Mouse (Mus musculus): ENCODE data around the gene Psmd7. TPM values are rescaled to one million over a fixed set of nuclear protein-coding genes. Genes with fewer than 3 reads are reported as not detected.

Psmd7 gene
- polyA plus RNA-seq, 1 experiment from 2014 or later: 99.8 TPM

- no peak overlapping the region for H3K4me2 ChIP-seq (ENCODE audit: low read depth, low read length)
- no peak overlapping the region for H3K9ac ChIP-seq (ENCODE audit: low read depth, low read length)
- H3K27me3 ChIP-seq (ENCODE audit: control insufficient read depth, insufficient read depth, low read depth, low read length): no peaks in the 10 kb centered on the region
- no peaks in the 10 kb centered on the region for H3K4me1 ChIP-seq (ENCODE audit: control insufficient read depth, low read depth, low read length)
- H3K36me3 ChIP-seq (ENCODE audit: control insufficient read depth, insufficient read depth): no peaks in the 10 kb centered on the region
- H3K27ac ChIP-seq (ENCODE audit: low read length): no peak overlapping the region
- WGBS (ENCODE audit: insufficient replicate concordance): 70% methylated on average over 6 of the region's 6 CpGs
- no peak for ATAC-seq (ENCODE audit: low read depth)
- H3K9me3 ChIP-seq (replicated peaks; ENCODE audit: control insufficient read depth, low read length): no peaks in the 10 kb centered on the region
- no peak overlapping the region for H3K4me3 ChIP-seq (ENCODE audit: low read depth, low read length)
Measured at GRCm38 (mm10) chr8:107613411-107613810, 25.1 kb upstream of the Psmd7 start.

GRCm38 (mm10) chr8:107610845-107611244, 22.6 kb upstream of the Psmd7 start:
- H3K36me3 ChIP-seq (ENCODE audit: control insufficient read depth, insufficient read depth): no peaks in the 10 kb centered on the region
- no peak overlapping the region for H3K9ac ChIP-seq (ENCODE audit: low read depth, low read length)
- no peak overlapping the region for H3K27ac ChIP-seq (ENCODE audit: low read length)
- H3K27me3 ChIP-seq (ENCODE audit: control insufficient read depth, insufficient read depth, low read depth, low read length): no peaks in the 10 kb centered on the region
- H3K4me3 ChIP-seq (ENCODE audit: low read depth, low read length): no peak overlapping the region
- no peak for ATAC-seq (ENCODE audit: low read depth)
- WGBS (ENCODE audit: insufficient replicate concordance): 70% methylated on average over 11 of the region's 11 CpGs
- no peaks in the 10 kb centered on the region for H3K4me1 ChIP-seq (ENCODE audit: control insufficient read depth, low read depth, low read length)
- H3K4me2 ChIP-seq (ENCODE audit: low read depth, low read length): no peak overlapping the region
- H3K9me3 ChIP-seq (replicated peaks; ENCODE audit: control insufficient read depth, low read length): no peaks in the 10 kb centered on the region

GRCm38 (mm10) chr8:107608751-107609150, 20.5 kb upstream of the Psmd7 start:
- H3K4me3 ChIP-seq (ENCODE audit: low read depth, low read length): no peak overlapping the region
- 72% methylated on average over 7 of the region's 7 CpGs for WGBS (ENCODE audit: insufficient replicate concordance)
- H3K4me1 ChIP-seq (ENCODE audit: control insufficient read depth, low read depth, low read length): no peaks in the 10 kb centered on the region
- H3K27me3 ChIP-seq (ENCODE audit: control insufficient read depth, insufficient read depth, low read depth, low read length): no peaks in the 10 kb centered on the region
- no peak overlapping the region for H3K27ac ChIP-seq (ENCODE audit: low read length)
- no peaks in the 10 kb centered on the region for H3K36me3 ChIP-seq (ENCODE audit: control insufficient read depth, insufficient read depth)
- no peaks in the 10 kb centered on the region for H3K9me3 ChIP-seq (replicated peaks; ENCODE audit: control insufficient read depth, low read length)
- no peak overlapping the region for H3K9ac ChIP-seq (ENCODE audit: low read depth, low read length)
- no peak overlapping the region for H3K4me2 ChIP-seq (ENCODE audit: low read depth, low read length)
- no peak for ATAC-seq (ENCODE audit: low read depth)

GRCm38 (mm10) chr8:107603026-107603425, 14.8 kb upstream of the Psmd7 start:
- no peak overlapping the region for H3K9ac ChIP-seq (ENCODE audit: low read depth, low read length)
- no peaks in the 10 kb centered on the region for H3K4me1 ChIP-seq (ENCODE audit: control insufficient read depth, low read depth, low read length)
- WGBS (ENCODE audit: insufficient replicate concordance): 5% methylated on average over 7 of the region's 7 CpGs
- H3K27ac ChIP-seq (ENCODE audit: low read length): no peak overlapping the region
- no peaks in the 10 kb centered on the region for H3K9me3 ChIP-seq (replicated peaks; ENCODE audit: control insufficient read depth, low read length)
- no peaks in the 10 kb centered on the region for H3K27me3 ChIP-seq (ENCODE audit: control insufficient read depth, insufficient read depth, low read depth, low read length)
- H3K4me3 ChIP-seq (ENCODE audit: low read depth, low read length): no peak overlapping the region
- ATAC-seq (ENCODE audit: low read depth): no peak
- no peaks in the 10 kb centered on the region for H3K36me3 ChIP-seq (ENCODE audit: control insufficient read depth, insufficient read depth)
- no peak overlapping the region for H3K4me2 ChIP-seq (ENCODE audit: low read depth, low read length)

GRCm38 (mm10) chr8:107599691-107600090, 11.4 kb upstream of the Psmd7 start:
- Histone ChIP-seq H3K9me3 (replicated peaks; ENCODE audit: control insufficient read depth, low read length) (no peaks in the 10 kb centered on the region), H3K4me1 (ENCODE audit: control insufficient read depth, low read depth, low read length) (no peaks in the 10 kb centered on the region), H3K9ac (ENCODE audit: low read depth, low read length) (no peak overlapping the region), H3K4me3 (ENCODE audit: low read depth, low read length) (no peak overlapping the region), H3K4me2 (ENCODE audit: low read depth, low read length) (no peak overlapping the region), H3K27me3 (ENCODE audit: control insufficient read depth, insufficient read depth, low read depth, low read length) (no peaks in the 10 kb centered on the region), H3K36me3 (ENCODE audit: control insufficient read depth, insufficient read depth) (no peaks in the 10 kb centered on the region), H3K27ac (ENCODE audit: low read length) (no peak overlapping the region)
- no peak for ATAC-seq (ENCODE audit: low read depth)
- WGBS (ENCODE audit: insufficient replicate concordance): 69% methylated on average over 9 of the region's 9 CpGs

GRCm38 (mm10) chr8:107597731-107598130, 9.5 kb upstream of the Psmd7 start:
- H3K27ac ChIP-seq (ENCODE audit: low read length): no peak overlapping the region
- WGBS (ENCODE audit: insufficient replicate concordance): 38% methylated on average over 1 of the region's 1 CpGs
- no peak overlapping the region for H3K4me3 ChIP-seq (ENCODE audit: low read depth, low read length)
- H3K4me2 ChIP-seq (ENCODE audit: low read depth, low read length): no peak overlapping the region
- H3K9ac ChIP-seq (ENCODE audit: low read depth, low read length): no peak overlapping the region
- no peak for ATAC-seq (ENCODE audit: low read depth)
- H3K9me3 ChIP-seq (replicated peaks; ENCODE audit: control insufficient read depth, low read length): no peaks in the 10 kb centered on the region
- H3K36me3 ChIP-seq (ENCODE audit: control insufficient read depth, insufficient read depth): no peaks in the 10 kb centered on the region
- no peaks in the 10 kb centered on the region for H3K4me1 ChIP-seq (ENCODE audit: control insufficient read depth, low read depth, low read length)
- no peaks in the 10 kb centered on the region for H3K27me3 ChIP-seq (ENCODE audit: control insufficient read depth, insufficient read depth, low read depth, low read length)

GRCm38 (mm10) chr8:107594817-107595216, 6.6 kb upstream of the Psmd7 start:
- H3K4me3 ChIP-seq (ENCODE audit: low read depth, low read length): no peak overlapping the region
- no peak overlapping the region for H3K27ac ChIP-seq (ENCODE audit: low read length)
- no peak overlapping the region for H3K4me2 ChIP-seq (ENCODE audit: low read depth, low read length)
- no peak overlapping the region for H3K9ac ChIP-seq (ENCODE audit: low read depth, low read length)
- ATAC-seq (ENCODE audit: low read depth): no peak
- no peaks in the 10 kb centered on the region for H3K27me3 ChIP-seq (ENCODE audit: control insufficient read depth, insufficient read depth, low read depth, low read length)
- WGBS (ENCODE audit: insufficient replicate concordance): 64% methylated on average over 6 of the region's 6 CpGs
- no peaks in the 10 kb centered on the region for H3K36me3 ChIP-seq (ENCODE audit: control insufficient read depth, insufficient read depth)
- no peaks in the 10 kb centered on the region for H3K4me1 ChIP-seq (ENCODE audit: control insufficient read depth, low read depth, low read length)
- no peaks in the 10 kb centered on the region for H3K9me3 ChIP-seq (replicated peaks; ENCODE audit: control insufficient read depth, low read length)

- ATAC-seq (ENCODE audit: low read depth): no peak
- Histone ChIP-seq H3K36me3 (ENCODE audit: control insufficient read depth, insufficient read depth) (no peaks in the 10 kb centered on the region), H3K4me1 (ENCODE audit: control insufficient read depth, low read depth, low read length) (no peaks in the 10 kb centered on the region), H3K27me3 (ENCODE audit: control insufficient read depth, insufficient read depth, low read depth, low read length) (no peaks in the 10 kb centered on the region), H3K9ac (ENCODE audit: low read depth, low read length) (no peak overlapping the region), H3K4me2 (ENCODE audit: low read depth, low read length) (no peak overlapping the region), H3K27ac (ENCODE audit: low read length) (no peak overlapping the region), H3K9me3 (replicated peaks; ENCODE audit: control insufficient read depth, low read length) (no peaks in the 10 kb centered on the region), H3K4me3 (ENCODE audit: low read depth, low read length) (no peak overlapping the region)
- WGBS (ENCODE audit: insufficient replicate concordance): 40% methylated on average over 4 of the region's 6 CpGs
Measured at GRCm38 (mm10) chr8:107593967-107594729, 5.9 kb upstream of the Psmd7 start.

- Histone ChIP-seq H3K27ac (ENCODE audit: low read length) (peak overlapping the region; percentile 78), H3K9me3 (replicated peaks; ENCODE audit: control insufficient read depth, low read length) (no peaks in the 10 kb centered on the region), H3K36me3 (ENCODE audit: control insufficient read depth, insufficient read depth) (peaks cover 28% of the 10 kb centered on the region), H3K4me1 (ENCODE audit: control insufficient read depth, low read depth, low read length) (peaks cover 11% of the 10 kb centered on the region), H3K27me3 (ENCODE audit: control insufficient read depth, insufficient read depth, low read depth, low read length) (no peaks in the 10 kb centered on the region), H3K4me3 (ENCODE audit: low read depth, low read length) (peak overlapping the region; percentile 90), H3K9ac (ENCODE audit: low read depth, low read length) (peak overlapping the region; percentile 87), H3K4me2 (ENCODE audit: low read depth, low read length) (peak overlapping the region; percentile 65)
- WGBS (ENCODE audit: insufficient replicate concordance): under 1% methylated on average over 17 of the region's 17 CpGs
- peak; percentile 35; the same call in 1 of the 2 replicates for ATAC-seq (ENCODE audit: low read depth)
Measured at GRCm38 (mm10) chr8:107587429-107587994, 752 bp downstream of the Psmd7 start.

Data from liver, embryonic 16.5 days (tissue).